Mouse (Mus musculus) leukemia stem cell, adult 10-12 weeks (primary cell): ENCODE measurements around the gene Enc1. TPM values are rescaled to one million over a fixed set of nuclear protein-coding genes. Genes with fewer than 3 reads are reported as not detected.

Experiments
- polyA plus RNA-seq: library from polyadenylated mRNA; stranded (reverse); fragments of >175 nt; gene quantifications from 2 replicates; pipeline ENCODE4 v1.2.3, GENCODE M21; 2012; ENCODE audit warnings: low replicate concordance

Enc1 gene
- 1.1 and 2.6 TPM in 2 replicates for polyA plus RNA-seq

GRCm38 (mm10) chr13:97240965-97241786, at the start of gene Enc1:
TSS of gene Enc1 (plus strand) at chr13:97241105.

GRCm38 (mm10) chr13:97197932-97198562, 42.9 kb upstream of the Enc1 start, which contains the start of gene Hexb:
TSS of gene Hexb (minus strand) at chr13:97198357.

Other genes with a start within 250 kb of the Enc1 start
- not detected in 2 replicates for gene 1700029F12Rik, start 206.7 kb upstream of the Enc1 start, polyA plus RNA-seq
- 0.05 TPM in 1 of 2 replicates, not detected in the other for gene Fam169a, start 173.8 kb upstream of the Enc1 start, polyA plus RNA-seq
- gene Gm6169, start 141.9 kb upstream of the Enc1 start, polyA plus RNA-seq: not detected in 2 replicates
- gene Gfm2, start 103.2 kb upstream of the Enc1 start, polyA plus RNA-seq: 2.1 and 13.3 TPM in 2 replicates
- 8.5 and 12.6 TPM in 2 replicates for gene Nsa2, start 103.2 kb upstream of the Enc1 start, polyA plus RNA-seq
- gene Hexb, start 42.7 kb upstream of the Enc1 start, polyA plus RNA-seq: 19.1 and 19.5 TPM in 2 replicates